Mouse (Mus musculus): Measurements from ENCODE around the gene Ube2f.
A peak's percentile ranks its signal among the peaks of the same experiment; 100 is the strongest.

GRCm38 (mm10) chr1:91249564-91250414 lies at the start of gene Ube2f:
- TF ChIP-seq CTCF (IDR thresholded peaks at IDR 0.05; ENCODE audit: low read depth, low read length), result no peak
- 0 out of 2 replicates have a peak, but pooled peaks have one; percentile 76 for TF ChIP-seq POLR2A (IDR thresholded peaks at IDR 0.05; ENCODE audit: borderline replicate concordance, low read depth, low read length)

Measured in bone marrow macrophage, adult 2 months (primary cell).